In the genomic region with DNA sequence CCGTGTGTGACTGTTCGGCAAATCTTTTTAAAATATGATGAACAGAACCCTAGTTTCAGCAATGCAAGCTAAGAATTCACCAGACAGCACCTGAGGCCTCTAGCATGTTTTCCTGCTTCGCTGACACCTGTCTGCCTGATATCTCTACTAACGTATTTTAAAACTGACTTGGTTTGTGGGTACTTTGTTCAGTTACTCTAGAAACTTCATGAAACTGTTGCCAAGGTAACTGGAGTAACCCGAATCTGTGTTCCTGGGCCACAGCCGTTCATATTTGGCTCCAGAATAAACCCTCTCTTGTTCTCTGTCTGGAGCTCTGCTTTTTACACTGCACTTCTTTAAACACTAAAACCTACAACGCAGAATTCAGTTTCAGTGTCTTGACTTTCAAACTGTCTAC, we compare ENCODE assay signal across 20 mouse cellular contexts.
DNase-seq lines count a peak whose midpoint lies in the region; ATAC-seq lines count a peak whose summit lies in the region.
"Had no signal": no experiment of that assay in that cellular context is flagged by ENCODE, and none has a peak within 500 bp of the region (broad histone marks: within the 10 kb centered on the region; RNA-seq: fewer than 3 reads in every experiment).

No protein-coding gene starts in this region.

- no peak for ATAC-seq in hindbrain, embryonic 15.5 days (ENCODE audit: low FRiP score, low read depth)
- no peak for ATAC-seq in hindbrain, embryonic 11.5 days (ENCODE audit: low FRiP score)
- no peak for ATAC-seq in forebrain, embryonic 16.5 days
- ATAC-seq: midbrain, embryonic 13.5 days had no signal

- peaks cover 28% of the 10 kb centered on the region for H3K4me1 ChIP-seq in hindbrain, embryonic 15.5 days (replicated peaks)
- H3K4me1 ChIP-seq in hindbrain, embryonic 11.5 days (replicated peaks; ENCODE audit: control insufficient read depth, insufficient read depth, low read length): no peaks in the 10 kb centered on the region
- peaks cover 33% of the 10 kb centered on the region for H3K4me1 ChIP-seq in forebrain, embryonic 16.5 days (replicated peaks; ENCODE audit: control insufficient read depth, insufficient read depth, low read length)
- H3K4me1 ChIP-seq: heart, embryonic 12.5 days had no signal

- peak overlapping the region; percentile 53 for H3K27ac ChIP-seq in hindbrain, embryonic 15.5 days (replicated peaks)
- H3K27ac ChIP-seq in hindbrain, embryonic 11.5 days (ENCODE audit: low read depth, low read length): no peak overlapping the region
- 0 out of 2 replicates have a peak overlapping the region, but pooled peaks have one; percentile 10 for H3K27ac ChIP-seq in forebrain, embryonic 16.5 days (ENCODE audit: low read length)

- no peak overlapping the region for H3K9ac ChIP-seq in hindbrain, embryonic 15.5 days
- H3K9ac ChIP-seq in hindbrain, embryonic 11.5 days (ENCODE audit: low read depth, low read length): no peak overlapping the region
- no peak overlapping the region for H3K9ac ChIP-seq in forebrain, embryonic 16.5 days (replicated peaks; ENCODE audit: low read depth, low read length)
- H3K9ac ChIP-seq: heart, embryonic 12.5 days; lung, embryonic 14.5 days; midbrain, embryonic 13.5 days had no signal

- H3K9me3 ChIP-seq in hindbrain, embryonic 15.5 days: no peaks in the 10 kb centered on the region
- no peaks in the 10 kb centered on the region for H3K9me3 ChIP-seq in hindbrain, embryonic 11.5 days (ENCODE audit: control insufficient read depth, low read length)
- no peaks in the 10 kb centered on the region for H3K9me3 ChIP-seq in forebrain, embryonic 16.5 days (ENCODE audit: control insufficient read depth, low read length)
- H3K9me3 ChIP-seq: heart, embryonic 12.5 days; midbrain, embryonic 13.5 days had no signal

- no peak overlapping the region for H3K4me3 ChIP-seq in hindbrain, embryonic 15.5 days
- no peak overlapping the region for H3K4me3 ChIP-seq in hindbrain, embryonic 11.5 days (ENCODE audit: low read depth, low read length)
- H3K4me3 ChIP-seq in forebrain, embryonic 16.5 days (replicated peaks; ENCODE audit: low read length): no peak overlapping the region
- H3K4me3 ChIP-seq: erythroblast, embryonic 14.5 days; heart, embryonic 12.5 days; midbrain, embryonic 13.5 days; myocyte had no signal

- WGBS in hindbrain, embryonic 15.5 days: 70% methylated on average over 7 of the region's 7 CpGs
- 84% methylated on average over 7 of the region's 7 CpGs for whole genome bisulfite sequencing in hindbrain, embryonic 11.5 days
- WGBS in forebrain, embryonic 16.5 days: 45% methylated on average over 7 of the region's 7 CpGs

- no peak overlapping the region for H3K4me2 ChIP-seq in hindbrain, embryonic 15.5 days
- H3K4me2 ChIP-seq in hindbrain, embryonic 11.5 days (replicated peaks; ENCODE audit: low read depth, low read length): no peak overlapping the region
- H3K4me2 ChIP-seq in forebrain, embryonic 16.5 days (ENCODE audit: low read length): no peak overlapping the region
- H3K4me2 ChIP-seq: heart, embryonic 12.5 days; liver, embryonic 11.5 days; lung, embryonic 14.5 days; midbrain, embryonic 13.5 days had no signal

- H3K36me3 ChIP-seq in hindbrain, embryonic 15.5 days: 0 out of 2 replicates have a peak, but pooled peaks cover 4% of the 10 kb centered on the region
- no peaks in the 10 kb centered on the region for H3K36me3 ChIP-seq in hindbrain, embryonic 11.5 days (ENCODE audit: control insufficient read depth, insufficient read depth, low read length)
- no peaks in the 10 kb centered on the region; the same call in 1 of the 2 replicates for H3K36me3 ChIP-seq in forebrain, embryonic 16.5 days (ENCODE audit: control insufficient read depth, insufficient read depth)
- H3K36me3 ChIP-seq: heart, embryonic 12.5 days had no signal

- no peaks in the 10 kb centered on the region for H3K27me3 ChIP-seq in hindbrain, embryonic 15.5 days
- no peaks in the 10 kb centered on the region for H3K27me3 ChIP-seq in hindbrain, embryonic 11.5 days (ENCODE audit: control insufficient read depth, insufficient read depth, low read length)
- H3K27me3 ChIP-seq in forebrain, embryonic 16.5 days (replicated peaks; ENCODE audit: control insufficient read depth, insufficient read depth, low read length): no peaks in the 10 kb centered on the region
- H3K27me3 ChIP-seq: heart, embryonic 12.5 days; midbrain, embryonic 13.5 days had no signal

- DNase-seq in hindbrain, embryonic 11.5 days (ENCODE audit: low spot score): no peak
- DNase-seq in brain, adult 2 months (ENCODE audit: low read depth, low spot score): peak; percentile 45
- peak; percentile 39 to 41 for DNase-seq in thymus, postnatal 10 days (ENCODE audit: low spot score in 2 of 2)
- DNase-seq in lung, postnatal 25 days (ENCODE audit: low spot score): no peak
- DNase-seq in spleen, postnatal 10 days (ENCODE audit: low spot score in 2 of 2): no peak
- DNase-seq in cerebellum, adult 11 months: no peak
- DNase-seq: cerebellum, postnatal 14 days; embryo, embryonic 11 days; gastrocnemius, postnatal 36 days; heart, postnatal 4 days; kidney, adult 2 months; kidney, postnatal 25 days; lung, embryonic 14.5 days had no signal

Comparison
In these comparisons a context has a peak if more than half of its experiments do, and no peak if none do; other contexts are left out.
1. DNase-seq: peak in brain, adult 2 months (single experiment) and thymus, postnatal 10 days (2 of 2); none in hindbrain, embryonic 11.5 days (single experiment), lung, postnatal 25 days (single experiment), spleen, postnatal 10 days (0 of 2) and cerebellum, adult 11 months (single experiment).